Mouse (Mus musculus) embryo, embryonic 9.5 days (tissue): ENCODE results near the gene Trp53.
"Not testable (repeated sequence)": the region's sequence is repeated elsewhere in the genome, so short reads cannot be mapped to it uniquely, and the experiment has no call there.

Experiments
- DNase-seq: peaks from one replicate; pipeline ENCODE4 v3.0.0-alpha.2; 2017; ENCODE audit errors: extremely low spot score

Gene Trp53

DNA sequence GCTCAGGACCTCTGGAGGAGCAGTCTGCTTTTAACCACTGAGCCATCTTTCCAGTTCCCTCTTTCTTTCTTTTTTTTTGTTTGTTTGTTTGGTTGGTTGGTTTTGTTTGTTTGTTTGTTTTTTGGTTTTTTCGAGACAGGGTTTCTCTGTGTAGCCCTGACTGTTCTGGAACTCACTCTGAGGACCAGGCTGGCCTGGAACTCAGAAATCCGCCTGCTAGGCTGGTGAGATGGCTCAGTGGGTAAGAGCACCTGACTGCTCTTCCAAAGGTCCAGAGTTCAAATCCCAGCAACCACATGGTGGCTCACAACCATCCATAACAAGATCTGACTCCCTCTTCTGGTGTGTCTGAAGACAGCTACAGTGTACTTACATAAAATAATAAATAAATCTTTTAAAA lies 44.2 kb downstream of the Trp53 start:
- not testable (repeated sequence) for DNase-seq

- peak; percentile 82 for DNase-seq
Observed at GRCm38 (mm10) chr11:69628286-69628685, 48.1 kb downstream of the Trp53 start.

DNA sequence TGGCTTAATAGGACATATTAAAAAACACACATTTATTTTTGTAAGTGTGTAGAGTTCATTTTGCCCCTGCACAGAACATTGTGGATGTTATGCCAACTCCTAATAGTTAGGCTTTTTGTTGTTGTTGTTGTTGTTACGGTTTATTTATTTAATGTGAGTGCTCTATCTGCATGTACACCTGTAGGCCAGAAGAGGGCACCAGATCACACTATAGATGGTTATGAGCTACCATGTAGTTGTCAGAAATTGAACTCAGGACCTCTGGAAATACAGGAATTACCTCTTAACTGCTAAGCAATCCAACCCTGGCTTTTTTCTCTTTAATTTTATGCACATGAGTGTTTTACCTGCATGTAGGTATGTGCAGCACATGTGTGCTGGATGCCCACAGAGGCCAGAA lies 49.6 kb downstream of the Trp53 start:
- no peak for DNase-seq

DNA sequence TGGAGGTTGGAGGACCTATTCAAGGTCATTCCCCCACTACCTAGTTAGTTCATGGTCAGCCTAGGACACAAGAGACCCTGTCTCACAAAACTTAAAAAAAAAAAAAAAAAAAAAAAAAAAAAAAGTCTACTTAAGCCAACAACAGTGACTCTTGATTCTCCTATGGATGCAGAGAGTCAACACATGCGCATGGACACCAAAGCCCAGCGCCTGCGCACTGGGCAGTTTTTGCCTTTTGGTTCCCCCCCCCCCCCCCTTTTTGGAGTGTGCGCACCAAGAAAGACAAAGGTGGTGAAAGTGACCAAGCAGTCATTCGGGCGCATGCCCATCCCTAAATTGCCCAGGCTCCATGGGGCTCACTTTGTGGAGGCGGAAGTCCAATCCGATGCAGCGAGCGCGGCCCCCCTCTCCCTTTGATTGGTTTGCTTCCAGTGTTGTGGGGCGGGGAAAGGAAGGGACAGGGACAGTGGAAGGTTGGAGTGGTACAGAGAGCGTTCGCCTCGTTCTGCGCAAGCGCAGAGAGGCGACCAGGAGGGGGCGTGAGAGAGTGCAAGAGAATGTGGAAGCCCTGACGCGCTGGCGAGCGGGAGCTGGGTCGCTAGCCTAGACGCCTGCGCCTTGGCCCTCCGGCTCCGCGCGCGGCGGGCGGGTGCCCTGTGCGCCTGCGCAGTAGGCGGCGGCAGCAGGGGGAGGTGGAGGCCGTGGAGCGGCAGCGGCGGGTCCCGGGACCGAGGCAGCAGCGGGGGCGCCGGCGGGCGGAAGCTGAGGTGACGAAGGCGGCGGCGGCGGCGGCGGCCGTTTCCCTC lies 52.3 kb downstream of the Trp53 start, which contains the start of gene Fxr2:
TSS of gene Fxr2 (plus strand) at position 707 of the 806 bp plus-strand sequence.
- DNase-seq: peak; percentile 100

DNA sequence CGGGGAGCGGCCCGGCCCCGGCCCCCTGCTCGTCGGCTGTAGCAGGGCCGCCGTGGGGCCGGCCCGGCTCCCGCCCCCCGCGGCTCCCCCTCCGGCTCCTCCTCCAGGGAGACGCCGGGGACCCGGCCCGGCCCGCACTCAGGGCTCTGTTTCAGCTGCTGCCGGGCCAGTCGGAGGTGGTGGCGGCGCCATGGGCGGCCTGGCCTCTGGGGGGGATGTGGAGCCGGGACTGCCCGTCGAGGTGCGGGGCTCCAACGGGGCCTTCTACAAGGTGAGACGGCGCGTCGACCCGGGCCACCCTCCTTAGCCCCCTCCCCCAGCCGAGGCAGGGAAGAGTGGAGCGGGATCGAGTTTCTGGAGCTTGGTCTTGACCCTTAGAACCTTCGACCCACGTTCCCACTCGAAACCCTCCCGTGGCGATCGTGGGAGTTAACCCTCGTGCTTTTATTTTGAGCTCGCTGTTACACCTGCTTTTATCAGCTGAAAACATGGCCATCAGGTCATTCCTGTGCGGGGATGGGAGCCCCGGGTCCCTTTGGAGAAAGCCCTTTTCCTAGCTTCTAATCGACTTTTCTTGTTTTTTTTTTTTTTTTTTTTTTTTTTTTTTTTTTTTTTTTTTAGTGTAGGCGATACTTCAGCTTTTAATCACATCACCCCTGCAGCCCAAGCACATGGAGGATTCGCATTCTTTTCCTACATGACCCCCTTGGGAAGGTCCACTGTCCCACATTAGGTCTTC lies 53.1 kb downstream of the Trp53 start:
- DNase-seq: no peak

GRCm38 (mm10) chr11:69635471-69635870 lies 55.3 kb downstream of the Trp53 start:
- no peak for DNase-seq
